Mouse (Mus musculus): ENCODE measurements at regions not wholly inside any gene's neighbourhood (a gene's known extent, or its start where the extent isn't known, plus 50 kb on each side); places are given as distances from the start of the nearest gene placed in this dataset.
A peak's percentile ranks its signal among the peaks of the same experiment; 100 is the strongest.

- peak; percentile 67 to 76 for DNase-seq
Measured at GRCm38 (mm10) chr12:109958357-109959085, 320.3 kb upstream of the Dio3 start.

- no peak for DNase-seq
Measured at GRCm38 (mm10) chr12:109966776-109967175, 312.1 kb upstream of the Dio3 start.

GRCm38 (mm10) chr12:109968303-109968702 is 310.6 kb upstream of the Dio3 start:
- DNase-seq = no peak

- DNase-seq = no peak
Measured at GRCm38 (mm10) chr12:109971508-109971907, 307.4 kb upstream of the Dio3 start.

- DNase-seq = no peak
Measured at GRCm38 (mm10) chr12:109972366-109973015, 306.4 kb upstream of the Dio3 start.

GRCm38 (mm10) chr12:109973598-109973997 is 305.3 kb upstream of the Dio3 start:
- no peak for DNase-seq

- peak; percentile 89 to 93 for DNase-seq
Measured at GRCm38 (mm10) chr12:109975176-109975972, 303.5 kb upstream of the Dio3 start.

GRCm38 (mm10) chr12:109984651-109985050 is 294.2 kb upstream of the Dio3 start:
- no peak for DNase-seq

- no peak for DNase-seq
Measured at GRCm38 (mm10) chr12:109993410-109993809, 285.5 kb upstream of the Dio3 start.

- DNase-seq = no peak
Measured at GRCm38 (mm10) chr12:110002717-110003116, 276.2 kb upstream of the Dio3 start.

- peak in 1 of 2 experiments; percentile 19 for DNase-seq
Measured at GRCm38 (mm10) chr12:110009136-110009535, 269.7 kb upstream of the Dio3 start.

- no peak for DNase-seq
Measured at GRCm38 (mm10) chr12:110020541-110021470, 258.1 kb upstream of the Dio3 start.

GRCm38 (mm10) chr12:110021690-110022089 is 257.2 kb upstream of the Dio3 start:
- no peak for DNase-seq

GRCm38 (mm10) chr12:110022631-110023030 is 256.2 kb upstream of the Dio3 start:
- DNase-seq = no peak

GRCm38 (mm10) chr12:110023192-110024101 is 255.4 kb upstream of the Dio3 start:
- DNase-seq = no peak

- DNase-seq = no peak
Measured at GRCm38 (mm10) chr12:110024295-110024694, 254.6 kb upstream of the Dio3 start.

GRCm38 (mm10) chr12:110025171-110025570 is 253.7 kb upstream of the Dio3 start:
- no peak for DNase-seq

- DNase-seq = no peak
Measured at GRCm38 (mm10) chr12:110026033-110026750, 252.7 kb upstream of the Dio3 start.

- no peak for DNase-seq
Measured at GRCm38 (mm10) chr12:110027345-110027744, 251.5 kb upstream of the Dio3 start.

- DNase-seq = no peak
Measured at GRCm38 (mm10) chr12:110027976-110028375, 250.9 kb upstream of the Dio3 start.

- no peak for DNase-seq
Measured at GRCm38 (mm10) chr12:110028646-110029045, 250.2 kb upstream of the Dio3 start.

Measured in cerebellum, postnatal 10 days (tissue).